Mouse (Mus musculus) C2C12 (cell line): Measurements from ENCODE around the gene Rcan2. TPM values are rescaled to one million over a fixed set of nuclear protein-coding genes. Genes with fewer than 3 reads are reported as not detected.

Experiments used
- H3K27me3 ChIP-seq: one replicate; pipeline ENCODE4 v1.6.1; 2011; ENCODE audit not compliant: control insufficient read depth, insufficient read depth, insufficient read length
- H3K36me3 ChIP-seq: one replicate; pipeline ENCODE4 v1.6.1; 2011; ENCODE audit not compliant: control insufficient read depth, insufficient read depth
- H3K4me3 ChIP-seq: one replicate; pipeline ENCODE4 v1.5.1; 2011; ENCODE audit warnings: mild to moderate bottlenecking, control low read depth; ENCODE audit not compliant: poor library complexity, insufficient read depth, severe bottlenecking
- H3K79me2 ChIP-seq: one replicate; pipeline ENCODE4 v1.6.1; 2011; ENCODE audit not compliant: control insufficient read depth, insufficient read depth
- H3K79me3 ChIP-seq: one replicate; pipeline ENCODE4 v1.6.1; 2011; ENCODE audit warnings: low read depth, control low read depth
- H3ac ChIP-seq: one replicate; pipeline ENCODE3; 2011; ENCODE audit warnings: low read depth; ENCODE audit not compliant: control insufficient read depth, insufficient read length
- CEBPB ChIP-seq: IDR thresholded peaks from one replicate; pipeline ENCODE4 v1.6.1; 2011; ENCODE audit warnings: low read depth, mild to moderate bottlenecking, control low read depth, moderate library complexity
- CTCF ChIP-seq: IDR thresholded peaks from one replicate; pipeline ENCODE4 v1.5.1; 2011; ENCODE audit not compliant: control insufficient read depth, insufficient read depth, insufficient read length
- FOSL1 ChIP-seq: IDR thresholded peaks from one replicate; pipeline ENCODE4 v1.8.0; 2011; ENCODE audit warnings: mild to moderate bottlenecking, low read length; ENCODE audit not compliant: poor library complexity, insufficient read depth, severe bottlenecking
- MAX ChIP-seq: IDR thresholded peaks from one replicate; pipeline ENCODE4 v1.6.1; 2011; ENCODE audit warnings: mild to moderate bottlenecking, control low read depth
- MYOD1 ChIP-seq: IDR thresholded peaks from one replicate; pipeline ENCODE4 v1.6.1; 2011; ENCODE audit warnings: low read depth; ENCODE audit not compliant: control insufficient read depth, insufficient read length
- MYOG ChIP-seq: IDR thresholded peaks from one replicate; pipeline ENCODE4 v1.6.1; 2011; ENCODE audit not compliant: control insufficient read depth, insufficient read length; ENCODE audit errors: extremely low read depth
- USF1 ChIP-seq: IDR thresholded peaks from one replicate; pipeline ENCODE4 v1.6.1; 2011; ENCODE audit warnings: low read depth, mild to moderate bottlenecking, control low read depth, moderate library complexity
- polyA plus RNA-seq: library from polyadenylated mRNA; unstranded; fragments of >200 nt; fragmentation: generic; extraction: Trizol; gene quantifications from one replicate; pipeline ENCODE4 v1.2.1, GENCODE M21; 2012; ENCODE audit warnings: missing spikeins

Rcan2 gene
- polyA plus RNA-seq, 1 experiment, result 1.0 TPM

DNA sequence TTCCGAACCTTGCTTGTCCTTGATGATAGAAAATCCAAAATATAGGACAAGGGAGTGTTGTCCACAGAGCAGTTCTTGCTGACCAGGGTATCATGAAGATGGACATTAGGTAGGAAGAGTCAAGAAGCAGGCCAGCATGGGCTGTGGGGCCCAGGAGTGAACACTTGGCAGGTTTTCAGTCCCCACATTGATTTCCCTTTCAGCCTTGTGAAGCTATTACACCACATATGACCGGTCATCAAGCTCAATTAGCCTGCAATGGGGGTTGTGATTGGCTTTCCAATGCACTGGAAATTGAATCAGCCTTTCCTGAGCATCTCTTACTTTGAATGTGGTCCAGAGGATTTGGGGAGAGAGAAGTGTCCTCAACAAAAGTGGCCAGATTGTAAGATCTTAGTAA is 2.0 kb downstream of the Rcan2 start:
- H3K79me2 ChIP-seq, result no peaks in the 10 kb centered on the region
- no peak overlapping the region for H3ac ChIP-seq
- H3K4me3 ChIP-seq, result no peak overlapping the region
- H3K36me3 ChIP-seq, result no peaks in the 10 kb centered on the region
- TF ChIP-seq MAX, result no peak
- no peak for TF ChIP-seq MYOD1
- TF ChIP-seq USF1, result no peak
- no peak for TF ChIP-seq CTCF
- no peak for TF ChIP-seq MYOG
- TF ChIP-seq CEBPB, result no peak
- no peak for TF ChIP-seq FOSL1
- peaks cover 3% of the 10 kb centered on the region for H3K27me3 ChIP-seq
- no peaks in the 10 kb centered on the region for H3K79me3 ChIP-seq

DNA sequence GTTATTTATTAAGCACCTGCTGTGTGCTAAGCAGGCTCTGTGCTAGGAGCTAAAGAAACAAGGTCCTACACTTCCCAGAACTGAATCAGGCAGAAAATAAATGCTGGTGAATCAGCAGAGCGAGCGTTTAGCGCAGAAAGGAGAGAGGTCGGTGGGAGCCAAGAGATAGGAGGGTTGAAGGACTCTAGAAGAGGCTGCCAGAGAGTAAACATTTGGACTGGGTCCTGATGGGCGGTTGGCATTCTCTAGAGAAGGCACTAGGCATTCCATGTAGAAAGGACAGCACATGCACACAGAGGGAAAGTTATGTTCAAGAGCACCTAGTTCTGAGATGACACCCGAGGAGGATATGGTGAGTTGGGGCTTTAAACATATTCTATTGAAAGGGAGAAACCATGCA is 2.6 kb downstream of the Rcan2 start:
- Histone ChIP-seq H3K27me3 (peaks cover 3% of the 10 kb centered on the region), H3K79me2 (no peaks in the 10 kb centered on the region)

DNA sequence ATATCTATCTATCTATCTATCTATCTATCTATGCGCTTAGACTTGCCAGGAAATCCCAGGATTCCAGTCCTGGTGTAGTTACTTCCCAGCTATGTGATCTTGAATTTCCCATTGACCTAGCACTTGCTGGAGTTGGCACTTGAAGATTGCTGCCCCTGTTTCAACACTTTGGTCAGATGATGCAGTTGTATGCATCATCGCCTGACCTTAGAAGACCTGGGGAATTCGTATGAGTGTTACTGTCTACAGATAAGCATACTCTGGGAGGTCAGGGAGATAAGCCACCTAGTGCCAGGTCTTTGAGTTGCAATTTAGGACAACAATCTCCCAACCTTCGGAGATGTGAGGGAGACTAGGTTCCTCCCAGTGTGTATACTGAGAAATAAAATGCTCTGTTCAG is 5.7 kb downstream of the Rcan2 start:
- H3K36me3 ChIP-seq, result no peaks in the 10 kb centered on the region
- H3ac ChIP-seq, result no peak overlapping the region
- H3K4me3 ChIP-seq, result no peak overlapping the region
- H3K27me3 ChIP-seq, result peaks cover 3% of the 10 kb centered on the region
- H3K79me2 ChIP-seq, result no peaks in the 10 kb centered on the region
- H3K79me3 ChIP-seq, result no peaks in the 10 kb centered on the region
- no peak for TF ChIP-seq MYOG
- no peak for TF ChIP-seq CTCF
- TF ChIP-seq CEBPB, result no peak
- no peak for TF ChIP-seq MYOD1
- no peak for TF ChIP-seq MAX
- TF ChIP-seq USF1, result no peak
- TF ChIP-seq FOSL1, result no peak

More for the DNA sequence above, 2.6 kb downstream of the Rcan2 start:
- H3ac ChIP-seq, result no peak overlapping the region
- H3K4me3 ChIP-seq, result no peak overlapping the region
- no peaks in the 10 kb centered on the region for H3K36me3 ChIP-seq
- no peaks in the 10 kb centered on the region for H3K79me3 ChIP-seq
- TF ChIP-seq MYOD1, result no peak
- TF ChIP-seq FOSL1, result no peak
- no peak for TF ChIP-seq MYOG
- TF ChIP-seq MAX, result no peak
- no peak for TF ChIP-seq CEBPB
- TF ChIP-seq CTCF, result no peak
- TF ChIP-seq USF1, result no peak

DNA sequence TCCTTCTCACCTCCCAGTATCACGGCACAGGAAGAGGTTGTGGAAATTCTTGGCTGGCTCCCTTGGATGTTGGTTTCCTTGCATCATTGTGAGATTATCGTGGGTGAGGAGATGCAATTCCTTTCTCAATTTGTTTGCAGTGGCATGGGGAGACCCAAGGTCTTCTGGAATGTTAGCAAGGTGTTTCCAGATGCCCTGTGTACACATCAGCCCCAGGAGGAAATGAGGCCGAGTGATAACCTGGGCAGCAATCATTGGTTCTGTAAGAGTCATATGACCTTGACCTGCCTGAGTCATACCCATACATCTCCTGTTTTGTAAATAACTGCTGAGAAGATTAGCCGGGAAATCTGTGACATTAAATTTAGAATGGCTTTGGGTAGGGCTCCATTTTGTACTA is 10.3 kb downstream of the Rcan2 start:
- no peaks in the 10 kb centered on the region for H3K79me3 ChIP-seq
- no peak overlapping the region for H3ac ChIP-seq
- H3K4me3 ChIP-seq, result no peak overlapping the region
- H3K36me3 ChIP-seq, result no peaks in the 10 kb centered on the region
- H3K27me3 ChIP-seq, result no peaks in the 10 kb centered on the region
- TF ChIP-seq FOSL1 (no peak), MYOD1 (no peak), CTCF (no peak), CEBPB (no peak), MYOG (no peak), MAX (no peak), USF1 (no peak)
- H3K79me2 ChIP-seq, result no peaks in the 10 kb centered on the region

DNA sequence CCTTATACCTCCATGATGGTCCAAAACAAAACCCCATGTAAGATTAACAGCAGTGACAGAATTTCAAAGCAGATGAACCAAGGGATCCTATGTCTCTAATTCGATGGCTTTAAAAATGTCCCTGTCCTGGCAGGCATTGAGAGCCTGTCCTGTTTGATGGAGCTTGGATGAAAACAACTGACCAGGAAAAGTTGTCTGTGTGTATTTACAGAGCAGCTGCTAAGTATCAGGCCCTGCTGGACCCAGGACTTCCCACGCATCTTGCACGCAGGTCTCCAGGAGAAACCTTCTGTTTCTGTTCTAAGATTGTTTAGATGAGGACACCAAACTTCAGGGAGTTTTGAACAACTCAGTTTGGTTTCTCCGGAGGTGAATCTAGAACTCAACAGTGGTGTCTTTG is 14.2 kb downstream of the Rcan2 start:
- Histone ChIP-seq H3K79me2 (no peaks in the 10 kb centered on the region), H3ac (no peak overlapping the region), H3K4me3 (no peak overlapping the region), H3K36me3 (no peaks in the 10 kb centered on the region), H3K79me3 (no peaks in the 10 kb centered on the region), H3K27me3 (no peaks in the 10 kb centered on the region)
- TF ChIP-seq MAX (no peak), MYOG (no peak), USF1 (no peak), FOSL1 (no peak), CTCF (no peak)

DNA sequence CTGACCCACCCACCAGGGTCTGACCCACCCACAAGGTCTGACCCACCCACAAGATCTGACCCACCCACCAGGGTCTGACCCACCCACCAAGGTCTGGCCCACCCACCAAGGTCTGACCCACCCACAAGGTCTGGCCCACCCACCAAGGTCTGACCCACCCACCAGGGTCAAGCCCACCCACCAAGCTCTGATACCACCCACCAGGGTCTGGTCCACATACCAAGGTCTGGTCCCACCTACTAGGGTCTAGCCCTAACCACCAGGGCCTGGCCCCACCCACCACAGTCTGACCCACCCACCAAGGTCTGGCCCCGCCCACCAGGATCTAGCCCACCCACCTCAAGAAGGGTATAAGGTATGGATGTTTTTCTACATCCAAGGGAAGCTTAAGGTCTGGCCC is 15.3 kb downstream of the Rcan2 start:
- H3ac ChIP-seq, result no peak overlapping the region
- no peaks in the 10 kb centered on the region for H3K79me2 ChIP-seq
- TF ChIP-seq USF1 (no peak), MYOD1 (no peak), MYOG (no peak), CEBPB (no peak), CTCF (no peak), MAX (no peak)
- H3K4me3 ChIP-seq, result no peak overlapping the region
- no peaks in the 10 kb centered on the region for H3K79me3 ChIP-seq
- H3K27me3 ChIP-seq, result no peaks in the 10 kb centered on the region
- no peaks in the 10 kb centered on the region for H3K36me3 ChIP-seq
